Mouse (Mus musculus): ENCODE data around the gene Bbs9. TPM values are rescaled to one million over a fixed set of nuclear protein-coding genes. Genes with fewer than 3 reads are reported as not detected.

The Bbs9 gene
- polyA plus RNA-seq, 1 experiment from 2014 or later: 13.0 TPM

GRCm38 (mm10) chr9:22469643-22470042, 5.9 kb upstream of the Bbs9 start, which contains the start of gene Rp9:
Gene Rp9, minus strand, starts transcription at chr9:22469743.
- H3K4me2 ChIP-seq: peak within 1 kb of the TSS; percentile 67
- no peak for ATAC-seq (ENCODE audit: insufficient number of reproducible peaks, low FRiP score, low TSS enrichment, low read depth)
- H3K9ac ChIP-seq: no peak within 1 kb of the TSS
- H3K27me3 ChIP-seq: no peaks in the 10 kb centered on the region
- no peaks in the 10 kb centered on the region for H3K9me3 ChIP-seq
- H3K27ac ChIP-seq: peak within 1 kb of the TSS; percentile 92; the same call in 1 of the 2 replicates
- peaks cover 10% of the 10 kb centered on the region; the same call in 1 of the 2 replicates for H3K36me3 ChIP-seq
- H3K4me1 ChIP-seq: 0 out of 2 replicates have a peak, but pooled peaks cover 6% of the 10 kb centered on the region
- peak within 1 kb of the TSS; percentile 89 for H3K4me3 ChIP-seq
- 90% methylated on average over 3 of the region's 3 CpGs for WGBS

GRCm38 (mm10) chr9:22476265-22476664, 750 bp downstream of the Bbs9 start:
- no peak overlapping the region for H3K27ac ChIP-seq
- ATAC-seq (ENCODE audit: insufficient number of reproducible peaks, low FRiP score, low TSS enrichment, low read depth): no peak
- peak overlapping the region; percentile 58; the same call in 1 of the 2 replicates for H3K9ac ChIP-seq
- no peaks in the 10 kb centered on the region for H3K27me3 ChIP-seq
- 0 out of 2 replicates have a peak, but pooled peaks cover 7% of the 10 kb centered on the region for H3K4me1 ChIP-seq
- 3% methylated on average over 10 of the region's 10 CpGs for WGBS
- peak overlapping the region; percentile 57 for H3K4me3 ChIP-seq
- H3K4me2 ChIP-seq: peak overlapping the region; percentile 72
- H3K9me3 ChIP-seq: no peaks in the 10 kb centered on the region
- no peaks in the 10 kb centered on the region for H3K36me3 ChIP-seq

GRCm38 (mm10) chr9:22478946-22479345, 3.4 kb downstream of the Bbs9 start:
- Histone ChIP-seq H3K27me3 (no peaks in the 10 kb centered on the region), H3K4me2 (no peak overlapping the region), H3K9me3 (no peaks in the 10 kb centered on the region), H3K4me3 (no peak overlapping the region), H3K9ac (no peak overlapping the region), H3K4me1 (0 out of 2 replicates have a peak, but pooled peaks cover 7% of the 10 kb centered on the region), H3K36me3 (no peaks in the 10 kb centered on the region), H3K27ac (no peak overlapping the region)
- ATAC-seq (ENCODE audit: insufficient number of reproducible peaks, low FRiP score, low TSS enrichment, low read depth): no peak
- WGBS: 91% methylated on average over 8 of the region's 8 CpGs

GRCm38 (mm10) chr9:22483866-22484561, 8.5 kb downstream of the Bbs9 start:
- no peaks in the 10 kb centered on the region for H3K9me3 ChIP-seq
- H3K36me3 ChIP-seq: no peaks in the 10 kb centered on the region
- no peak overlapping the region for H3K4me2 ChIP-seq
- no peak overlapping the region for H3K4me3 ChIP-seq
- H3K9ac ChIP-seq: no peak overlapping the region
- H3K27ac ChIP-seq: no peak overlapping the region
- 92% methylated on average over 8 of the region's 8 CpGs for WGBS
- no peaks in the 10 kb centered on the region for H3K4me1 ChIP-seq
- ATAC-seq (ENCODE audit: insufficient number of reproducible peaks, low FRiP score, low TSS enrichment, low read depth): no peak
- no peaks in the 10 kb centered on the region for H3K27me3 ChIP-seq

- Histone ChIP-seq H3K4me1 (no peaks in the 10 kb centered on the region), H3K27ac (no peak overlapping the region), H3K9me3 (no peaks in the 10 kb centered on the region), H3K36me3 (no peaks in the 10 kb centered on the region), H3K4me3 (no peak overlapping the region), H3K9ac (no peak overlapping the region), H3K4me2 (no peak overlapping the region), H3K27me3 (no peaks in the 10 kb centered on the region)
- WGBS: 88% methylated on average over 12 of the region's 12 CpGs
- no peak for ATAC-seq (ENCODE audit: insufficient number of reproducible peaks, low FRiP score, low TSS enrichment, low read depth)
Measured at GRCm38 (mm10) chr9:22484562-22485308, 9.2 kb downstream of the Bbs9 start.

GRCm38 (mm10) chr9:22486211-22486610, 10.7 kb downstream of the Bbs9 start:
- H3K4me1 ChIP-seq: no peaks in the 10 kb centered on the region
- H3K27me3 ChIP-seq: no peaks in the 10 kb centered on the region
- no peak for ATAC-seq (ENCODE audit: insufficient number of reproducible peaks, low FRiP score, low TSS enrichment, low read depth)
- H3K9ac ChIP-seq: no peak overlapping the region
- no peak overlapping the region for H3K4me3 ChIP-seq
- no peaks in the 10 kb centered on the region for H3K36me3 ChIP-seq
- no peak overlapping the region for H3K27ac ChIP-seq
- H3K9me3 ChIP-seq: no peaks in the 10 kb centered on the region
- H3K4me2 ChIP-seq: no peak overlapping the region
- 85% methylated on average over 7 of the region's 7 CpGs for WGBS

GRCm38 (mm10) chr9:22488963-22489362, 13.4 kb downstream of the Bbs9 start:
- no peaks in the 10 kb centered on the region for H3K36me3 ChIP-seq
- H3K4me1 ChIP-seq: no peaks in the 10 kb centered on the region
- WGBS: 41% methylated on average over 9 of the region's 9 CpGs
- no peak for ATAC-seq (ENCODE audit: insufficient number of reproducible peaks, low FRiP score, low TSS enrichment, low read depth)
- H3K4me2 ChIP-seq: no peak overlapping the region
- no peak overlapping the region for H3K4me3 ChIP-seq
- no peaks in the 10 kb centered on the region for H3K27me3 ChIP-seq
- H3K27ac ChIP-seq: no peak overlapping the region
- H3K9me3 ChIP-seq: no peaks in the 10 kb centered on the region
- no peak overlapping the region for H3K9ac ChIP-seq

GRCm38 (mm10) chr9:22494203-22494807, 18.8 kb downstream of the Bbs9 start:
- no peak for ATAC-seq (ENCODE audit: insufficient number of reproducible peaks, low FRiP score, low TSS enrichment, low read depth)
- H3K4me3 ChIP-seq: no peak overlapping the region
- WGBS: 86% methylated on average over 9 of the region's 9 CpGs
- no peak overlapping the region for H3K27ac ChIP-seq
- no peak overlapping the region for H3K9ac ChIP-seq
- no peaks in the 10 kb centered on the region for H3K9me3 ChIP-seq
- H3K36me3 ChIP-seq: no peaks in the 10 kb centered on the region
- H3K27me3 ChIP-seq: no peaks in the 10 kb centered on the region
- no peak overlapping the region for H3K4me2 ChIP-seq
- H3K4me1 ChIP-seq: no peaks in the 10 kb centered on the region

GRCm38 (mm10) chr9:22495133-22495532, 19.6 kb downstream of the Bbs9 start:
- Histone ChIP-seq H3K27ac (no peak overlapping the region), H3K27me3 (no peaks in the 10 kb centered on the region), H3K4me3 (no peak overlapping the region), H3K9ac (no peak overlapping the region), H3K4me1 (no peaks in the 10 kb centered on the region), H3K4me2 (no peak overlapping the region), H3K9me3 (no peaks in the 10 kb centered on the region), H3K36me3 (0 out of 2 replicates have a peak, but pooled peaks cover 3% of the 10 kb centered on the region)
- WGBS: 87% methylated on average over 2 of the region's 2 CpGs
- no peak for ATAC-seq (ENCODE audit: insufficient number of reproducible peaks, low FRiP score, low TSS enrichment, low read depth)

- Histone ChIP-seq H3K9me3 (no peaks in the 10 kb centered on the region), H3K27me3 (no peaks in the 10 kb centered on the region), H3K9ac (no peak overlapping the region), H3K27ac (no peak overlapping the region), H3K4me1 (no peaks in the 10 kb centered on the region), H3K36me3 (0 out of 2 replicates have a peak, but pooled peaks cover 3% of the 10 kb centered on the region), H3K4me2 (no peak overlapping the region), H3K4me3 (no peak overlapping the region)
- no peak for ATAC-seq (ENCODE audit: insufficient number of reproducible peaks, low FRiP score, low TSS enrichment, low read depth)
- WGBS: 87% methylated on average over 6 of the region's 6 CpGs
Measured at GRCm38 (mm10) chr9:22497021-22497767, 21.7 kb downstream of the Bbs9 start.

- no peak for ATAC-seq (ENCODE audit: insufficient number of reproducible peaks, low FRiP score, low TSS enrichment, low read depth)
- WGBS: 34% methylated on average over 2 of the region's 2 CpGs
- 0 out of 2 replicates have a peak, but pooled peaks cover 3% of the 10 kb centered on the region for H3K36me3 ChIP-seq
- H3K4me3 ChIP-seq: no peak overlapping the region
- no peak overlapping the region for H3K9ac ChIP-seq
- H3K4me1 ChIP-seq: peaks cover 3% of the 10 kb centered on the region; the same call in 1 of the 2 replicates
- H3K9me3 ChIP-seq: no peaks in the 10 kb centered on the region
- no peaks in the 10 kb centered on the region for H3K27me3 ChIP-seq
- no peak overlapping the region for H3K27ac ChIP-seq
- no peak overlapping the region for H3K4me2 ChIP-seq
Measured at GRCm38 (mm10) chr9:22502972-22503371, 27.5 kb downstream of the Bbs9 start.

All from limb, embryonic 15.5 days (tissue).